Mouse (Mus musculus): ENCODE data around the gene Arid3b.
A peak's percentile ranks its signal among the peaks of the same experiment; 100 is the strongest.

Gene Arid3b

GRCm38 (mm10) chr9:57829812-57830557 lies 6.6 kb downstream of the Arid3b start:
- DNase-seq: peak; percentile 17

GRCm38 (mm10) chr9:57823397-57823796 lies 13.2 kb downstream of the Arid3b start:
- DNase-seq: no peak

- DNase-seq: no peak
Measured at GRCm38 (mm10) chr9:57822812-57823211, 13.8 kb downstream of the Arid3b start.

- DNase-seq: no peak
Measured at GRCm38 (mm10) chr9:57820186-57821080, 16.2 kb downstream of the Arid3b start.

GRCm38 (mm10) chr9:57817220-57817667 lies 19.3 kb downstream of the Arid3b start:
- DNase-seq: peak; percentile 50

GRCm38 (mm10) chr9:57814866-57815265 lies 21.7 kb downstream of the Arid3b start:
- DNase-seq: no peak

GRCm38 (mm10) chr9:57814014-57814413 lies 22.6 kb downstream of the Arid3b start:
- no peak for DNase-seq

- no peak for DNase-seq
Measured at GRCm38 (mm10) chr9:57811793-57812733, 24.5 kb downstream of the Arid3b start.

GRCm38 (mm10) chr9:57810691-57811090 lies 25.9 kb downstream of the Arid3b start:
- DNase-seq: peak; percentile 40

- DNase-seq: peak; percentile 57
Measured at GRCm38 (mm10) chr9:57808771-57809310, 27.8 kb downstream of the Arid3b start.

- DNase-seq: no peak
Measured at GRCm38 (mm10) chr9:57807174-57807651, 29.4 kb downstream of the Arid3b start.

GRCm38 (mm10) chr9:57806066-57806481 lies 30.5 kb downstream of the Arid3b start:
- peak; percentile 56 for DNase-seq

GRCm38 (mm10) chr9:57805087-57805737 lies 31.4 kb downstream of the Arid3b start:
- no peak for DNase-seq

GRCm38 (mm10) chr9:57803839-57804238 lies 32.8 kb downstream of the Arid3b start:
- DNase-seq: no peak

- DNase-seq: no peak
Measured at GRCm38 (mm10) chr9:57803047-57803446, 33.5 kb downstream of the Arid3b start.

GRCm38 (mm10) chr9:57800325-57800975 lies 36.1 kb downstream of the Arid3b start:
- DNase-seq: no peak

- DNase-seq: peak; percentile 7
Measured at GRCm38 (mm10) chr9:57798725-57799253, 37.8 kb downstream of the Arid3b start.

GRCm38 (mm10) chr9:57797456-57797855 lies 39.1 kb downstream of the Arid3b start:
- DNase-seq: peak; percentile 38

- no peak for DNase-seq
Measured at GRCm38 (mm10) chr9:57789733-57790132, 46.9 kb downstream of the Arid3b start.

- DNase-seq: no peak
Measured at GRCm38 (mm10) chr9:57782656-57783055, 53.9 kb downstream of the Arid3b start.

- DNase-seq: no peak
Measured at GRCm38 (mm10) chr9:57775736-57776135, 60.9 kb downstream of the Arid3b start.
